Mouse (Mus musculus) layer of hippocampus, adult 8-10 months (tissue): ENCODE results near the gene Arhgap1. TPM values are rescaled to one million over a fixed set of nuclear protein-coding genes. Genes with fewer than 3 reads are reported as not detected.

Experiments used
- DNase-seq, 2 experiments: peaks; one replicate each; pipeline ENCODE4 v3.0.0; 2022; ENCODE audit warnings: low spot score in 2 of 2
- total RNA-seq, 4 experiments: library from RNA; stranded (reverse); gene quantifications; 2 replicates each; pipeline ENCODE4 v1.2.4; 2022

Gene Arhgap1
- total RNA-seq, 4 experiments from 2014 or later: 56.8 to 66.3 (median 63.1) TPM

- peak in 1 of 2 experiments; percentile 41 for DNase-seq
These were observed 2.9 kb upstream of the Arhgap1 start for GRCm38 (mm10) chr2:91646733-91647132.

GRCm38 (mm10) chr2:91649152-91649551, 508 bp upstream of the Arhgap1 start:
- DNase-seq: no peak

- DNase-seq: no peak
These were observed 818 bp downstream of the Arhgap1 start for GRCm38 (mm10) chr2:91650360-91650995.

GRCm38 (mm10) chr2:91651458-91652258, 2.0 kb downstream of the Arhgap1 start:
- DNase-seq: no peak

GRCm38 (mm10) chr2:91652863-91653262, 3.2 kb downstream of the Arhgap1 start:
- no peak for DNase-seq

- DNase-seq: no peak
These were observed 5.7 kb downstream of the Arhgap1 start for GRCm38 (mm10) chr2:91655388-91655787.

GRCm38 (mm10) chr2:91655827-91656226, 6.2 kb downstream of the Arhgap1 start:
- DNase-seq: no peak

- no peak for DNase-seq
These were observed 7.1 kb downstream of the Arhgap1 start for GRCm38 (mm10) chr2:91656774-91657173.

GRCm38 (mm10) chr2:91659657-91660056, 10.0 kb downstream of the Arhgap1 start:
- DNase-seq: no peak

GRCm38 (mm10) chr2:91660981-91661380, 11.3 kb downstream of the Arhgap1 start:
- DNase-seq: no peak

GRCm38 (mm10) chr2:91664780-91665179, 15.1 kb downstream of the Arhgap1 start:
- DNase-seq: no peak

- no peak for DNase-seq
These were observed 16.8 kb downstream of the Arhgap1 start for GRCm38 (mm10) chr2:91666386-91666910.

- no peak for DNase-seq
These were observed 18.1 kb downstream of the Arhgap1 start for GRCm38 (mm10) chr2:91667747-91668146.

- DNase-seq: no peak
These were observed 19.7 kb downstream of the Arhgap1 start for GRCm38 (mm10) chr2:91669326-91669725.

GRCm38 (mm10) chr2:91670038-91670437, 20.4 kb downstream of the Arhgap1 start:
- no peak for DNase-seq

GRCm38 (mm10) chr2:91673587-91673986, 23.9 kb downstream of the Arhgap1 start:
- no peak for DNase-seq

- DNase-seq: peak; percentile 59 to 77
These were observed 25.2 kb downstream of the Arhgap1 start for GRCm38 (mm10) chr2:91674895-91675294.

GRCm38 (mm10) chr2:91676420-91676819, 26.8 kb downstream of the Arhgap1 start:
- no peak for DNase-seq

- DNase-seq: no peak
These were observed 27.3 kb downstream of the Arhgap1 start for GRCm38 (mm10) chr2:91676961-91677360.

- peak in 1 of 2 experiments; percentile 42 for DNase-seq
These were observed 33.2 kb downstream of the Arhgap1 start for GRCm38 (mm10) chr2:91682850-91683249.

- DNase-seq: no peak
These were observed 34.3 kb downstream of the Arhgap1 start for GRCm38 (mm10) chr2:91683919-91684318.

GRCm38 (mm10) chr2:91689452-91689851, 39.8 kb downstream of the Arhgap1 start:
- DNase-seq: peak; percentile 54 to 73
